Mouse (Mus musculus): ENCODE results near the gene Kcnh6.
"Not testable (repeated sequence)": the region's sequence is repeated elsewhere in the genome, so short reads cannot be mapped to it uniquely, and the experiment has no call there.

Kcnh6 gene

DNA sequence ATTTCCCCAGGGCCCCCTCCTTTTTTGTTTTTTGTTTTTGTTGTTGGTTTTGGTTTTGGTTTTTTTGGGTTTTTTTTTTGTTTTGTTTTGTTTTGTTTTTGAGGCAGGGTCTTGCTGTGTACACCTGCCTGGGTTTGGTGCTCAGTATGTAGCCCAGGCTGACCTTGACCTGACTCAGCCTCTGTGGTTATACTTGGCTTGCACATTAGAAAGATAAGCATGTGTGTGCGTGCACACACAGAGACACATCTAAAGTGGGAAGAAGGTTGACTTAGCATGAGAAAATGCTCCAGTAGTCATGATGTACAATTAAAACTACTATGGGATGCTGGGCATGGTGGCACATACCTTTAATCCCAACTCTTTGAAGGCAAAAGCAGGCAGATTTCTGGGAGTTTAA, 52.6 kb downstream of the Kcnh6 start:
- intact Hi-C loops (cut with DNase I), result no loop called here

DNA sequence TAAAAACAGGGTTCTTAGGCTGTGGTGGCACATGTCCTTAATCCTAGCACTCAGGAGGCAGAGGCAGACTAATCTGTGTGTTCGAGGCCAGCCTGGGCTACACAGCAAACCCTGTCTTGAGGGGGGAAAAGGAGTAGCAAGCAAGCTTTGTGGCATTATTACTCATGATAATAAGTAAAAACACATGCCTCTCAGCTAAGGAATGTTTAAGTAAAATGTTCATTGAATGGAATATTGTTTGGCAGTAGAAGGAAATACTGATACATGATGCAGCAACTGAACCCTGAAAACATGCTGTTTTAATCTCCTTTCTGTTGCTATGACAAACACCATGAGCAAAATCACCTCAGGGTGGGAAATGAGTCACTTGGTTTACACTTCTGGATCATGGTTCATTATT, 53.4 kb downstream of the Kcnh6 start:
- intact Hi-C loops (cut with DNase I), result no loop called here

DNA sequence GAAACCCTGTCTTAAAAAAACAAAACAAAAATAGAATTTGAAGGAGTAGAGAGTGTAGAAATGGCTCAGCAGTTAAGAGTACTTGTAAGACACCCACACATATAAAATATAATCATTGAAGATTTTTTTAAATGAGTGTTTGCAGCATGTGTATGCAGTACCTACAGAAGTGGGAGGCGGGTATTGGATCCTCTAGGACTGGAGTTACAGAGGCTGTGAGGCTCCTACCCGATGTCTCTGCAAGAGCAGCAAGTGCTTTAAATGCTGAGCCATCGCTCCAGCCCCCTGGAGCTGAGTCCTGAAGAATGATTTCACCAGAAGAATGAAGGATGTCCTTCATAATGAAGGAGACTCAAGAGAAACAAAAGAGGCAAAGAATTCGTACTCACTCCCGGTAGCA, 55.8 kb downstream of the Kcnh6 start:
- intact Hi-C loops (cut with DNase I), result no loop called here

DNA sequence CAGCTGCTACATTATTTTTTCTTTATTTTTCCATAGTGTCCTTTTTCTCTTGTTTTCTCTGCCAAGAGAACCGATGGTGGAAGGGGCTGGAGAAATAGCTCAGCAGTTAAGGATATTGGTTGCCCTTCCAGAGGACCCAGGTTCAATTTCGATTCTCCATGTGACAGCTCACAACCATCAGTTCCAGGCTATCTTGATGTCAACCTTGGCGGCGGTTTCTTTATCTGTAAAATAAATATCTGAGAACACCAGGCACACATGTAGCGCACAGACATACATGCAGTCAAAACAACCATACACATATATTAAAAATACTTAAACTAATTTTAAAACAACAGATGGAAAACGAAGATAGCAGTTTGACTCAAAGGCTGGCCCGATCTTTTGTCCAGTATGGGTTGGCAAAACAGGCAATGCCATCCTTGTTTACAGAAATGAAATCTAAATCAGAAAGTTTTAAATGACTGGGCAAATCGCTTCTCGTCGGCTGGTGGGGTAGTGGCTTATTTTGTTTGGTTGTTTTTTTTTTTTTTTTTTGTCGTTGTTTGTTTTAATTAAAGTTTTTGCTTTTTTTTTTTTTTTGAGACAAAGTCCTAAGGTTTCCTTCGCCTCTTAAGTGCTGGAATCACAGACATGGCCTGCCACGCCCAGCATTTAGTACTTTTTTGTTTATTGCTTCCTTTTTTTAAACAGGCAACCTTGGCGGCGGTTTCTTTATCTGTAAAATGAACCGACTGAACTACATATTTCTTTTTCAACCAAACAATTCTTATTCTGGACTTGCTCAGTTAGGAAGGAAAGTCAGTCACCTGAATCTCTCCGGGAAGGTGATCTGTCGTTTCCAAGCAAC, 57.4 kb downstream of the Kcnh6 start:
- intact Hi-C loops (cut with DNase I), result no loop called here

DNA sequence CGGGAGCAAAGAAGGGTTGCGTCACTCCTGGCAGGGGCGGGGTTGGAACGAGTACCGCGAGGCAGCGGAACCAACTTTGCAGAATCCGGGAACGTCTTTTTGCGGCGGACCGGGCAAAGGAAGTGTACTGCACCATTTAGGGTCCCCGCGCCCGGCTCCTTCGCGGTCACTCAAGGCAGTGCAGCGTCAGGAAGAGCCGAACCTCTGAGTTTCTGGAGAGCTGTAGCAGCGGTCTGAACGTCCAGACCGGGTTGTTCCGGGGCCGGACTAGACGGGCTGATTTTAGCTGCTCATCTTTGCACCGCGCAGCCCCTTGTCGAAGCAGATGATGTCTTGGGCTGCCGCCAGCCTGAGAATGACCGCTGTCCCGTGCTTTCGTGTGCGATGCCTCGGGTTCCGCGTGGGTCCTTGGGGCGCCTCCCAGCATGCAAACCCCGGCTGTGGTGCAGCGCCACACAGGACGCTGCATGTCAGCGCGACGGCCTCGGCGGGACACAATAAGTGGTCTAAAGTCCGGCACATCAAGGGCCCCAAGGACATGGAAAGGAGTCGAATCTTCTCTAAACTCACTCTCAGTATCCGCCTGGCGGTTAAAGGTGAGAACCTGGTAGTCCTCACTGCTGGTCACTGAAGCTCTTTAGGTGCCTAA, 58.1 kb downstream of the Kcnh6 start, which contains the start of gene Taco1:
Taco1 (plus strand) TSS at position 139 of the 649 bp plus-strand sequence.
- intact Hi-C loops (cut with DNase I), result no loop called here

DNA sequence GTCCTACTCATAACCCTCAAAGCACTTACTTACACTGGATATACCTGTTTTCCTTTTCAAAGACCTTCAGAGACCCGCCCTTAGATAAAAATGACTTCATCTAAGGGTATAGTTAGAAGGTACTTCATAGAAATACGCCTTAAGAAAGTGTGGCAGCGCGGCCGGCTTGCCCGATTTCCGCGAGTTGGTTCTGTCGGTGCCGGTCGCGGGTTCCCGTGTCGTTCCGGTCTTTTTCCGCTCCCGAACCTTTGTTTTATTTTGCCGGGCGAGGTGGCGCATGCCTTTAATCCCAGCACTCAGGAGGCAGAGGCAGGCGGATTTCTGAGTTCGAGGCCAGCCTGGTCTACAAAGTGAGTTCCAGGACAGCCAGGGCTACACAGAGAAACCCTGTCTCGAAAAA, 58.7 kb downstream of the Kcnh6 start:
- intact Hi-C loops (cut with DNase I), result not testable (repeated sequence)

- intact Hi-C loops (cut with DNase I), result no loop called here
These were observed 65.8 kb downstream of the Kcnh6 start for GRCm38 (mm10) chr11:106073774-106074173.

DNA sequence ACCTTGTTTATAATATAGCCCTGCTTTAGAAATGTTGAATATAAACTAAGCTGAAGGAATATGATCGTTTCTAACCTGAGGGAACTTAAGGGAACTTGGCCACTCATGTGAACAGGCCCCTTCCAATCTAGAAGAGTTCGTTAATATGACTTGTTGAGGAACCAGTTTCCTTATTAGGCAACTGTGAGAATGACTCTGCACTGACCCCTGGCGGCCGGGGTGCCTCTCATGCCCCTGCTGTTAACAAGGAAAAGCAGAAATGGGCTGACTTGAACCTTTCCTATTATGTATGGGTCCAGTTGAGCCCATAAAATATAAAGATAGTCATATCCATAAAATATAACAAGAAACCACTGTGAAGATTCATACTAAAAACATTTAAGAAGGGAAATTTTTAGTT, 68.4 kb downstream of the Kcnh6 start:
- intact Hi-C loops (cut with DNase I), result loop anchor here (2.0 kb wide), 1 partner anchor 146 kb away; no protein-coding TSS in a partner anchor
